ENCODE assay signal across 8 mouse cellular contexts in the genomic region with DNA sequence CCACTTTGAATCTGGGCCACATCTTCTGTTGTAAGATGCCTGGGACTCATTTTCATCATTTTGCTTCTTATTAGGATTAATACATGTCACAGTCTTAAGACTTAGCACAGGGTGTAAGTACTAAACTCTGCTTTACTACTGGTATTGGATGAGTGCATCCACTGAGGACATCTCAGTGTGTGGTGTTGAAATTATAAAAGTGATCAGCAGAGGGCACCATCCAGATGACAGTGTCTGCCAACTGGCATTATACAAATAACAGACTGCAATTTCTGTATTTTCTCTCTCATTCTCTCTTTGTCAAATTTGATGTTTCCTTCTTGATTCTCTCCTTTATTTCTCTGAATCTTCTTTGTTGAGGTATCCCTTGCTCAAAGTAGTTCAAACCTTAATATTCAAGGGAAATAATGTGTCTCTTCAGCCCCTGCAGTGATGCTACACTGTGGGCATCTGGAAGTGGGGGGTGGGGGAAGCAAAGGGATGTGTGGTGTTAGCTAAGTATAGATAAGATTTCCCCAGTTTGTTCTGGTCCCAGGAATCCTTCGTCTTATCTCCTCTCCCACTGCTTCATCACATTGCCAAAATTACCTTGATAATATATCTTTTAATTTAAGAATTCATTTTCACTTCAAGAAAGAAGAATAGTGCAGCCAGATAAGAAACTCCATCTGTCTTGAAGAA.
DNase-seq lines count a peak whose midpoint lies in the region; ATAC-seq and TF ChIP-seq lines count a peak whose summit lies in the region.

No protein-coding gene starts in this region.

- whole genome bisulfite sequencing in intestine, postnatal 0 days: 8% methylated on average over 1 of the region's 1 CpGs
- WGBS in intestine, embryonic 15.5 days: 33% methylated on average over 1 of the region's 1 CpGs
- WGBS in liver, embryonic 11.5 days: 5% methylated on average over 1 of the region's 1 CpGs
- WGBS in stomach, postnatal 0 days: 14% methylated on average over 1 of the region's 1 CpGs

- no peak overlapping the region for H3K9ac ChIP-seq in intestine, postnatal 0 days (ENCODE audit: low read depth, low read length)
- H3K9ac ChIP-seq in intestine, embryonic 15.5 days: no peak overlapping the region
- H3K9ac ChIP-seq in liver, embryonic 11.5 days (ENCODE audit: low read depth, low read length): no peak overlapping the region
- no peak overlapping the region for H3K9ac ChIP-seq in stomach, postnatal 0 days (ENCODE audit: low read length)

- TF ChIP-seq EP300 in stomach, postnatal 0 days (optimal IDR thresholded peaks at IDR 0.05): no peak

- H3K36me3 ChIP-seq in intestine, postnatal 0 days (ENCODE audit: control insufficient read depth, insufficient read depth): no peaks in the 10 kb centered on the region
- H3K36me3 ChIP-seq in intestine, embryonic 15.5 days: no peaks in the 10 kb centered on the region
- H3K36me3 ChIP-seq in G1E (replicated peaks): no peaks in the 10 kb centered on the region
- no peaks in the 10 kb centered on the region for H3K36me3 ChIP-seq in liver, embryonic 11.5 days (ENCODE audit: control insufficient read depth, insufficient read depth, low read length)
- H3K36me3 ChIP-seq in stomach, postnatal 0 days (ENCODE audit: control insufficient read depth, insufficient read depth, low read length): no peaks in the 10 kb centered on the region

- no peak overlapping the region for H3K27ac ChIP-seq in intestine, postnatal 0 days (ENCODE audit: low read depth, low read length)
- H3K27ac ChIP-seq in intestine, embryonic 15.5 days: no peak overlapping the region
- H3K27ac ChIP-seq in liver, embryonic 11.5 days (ENCODE audit: low read depth, low read length): no peak overlapping the region
- H3K27ac ChIP-seq in stomach, postnatal 0 days (replicated peaks): no peak overlapping the region

- no peaks in the 10 kb centered on the region for H3K4me1 ChIP-seq in intestine, postnatal 0 days (replicated peaks; ENCODE audit: control insufficient read depth, insufficient read depth, low read length)
- no peaks in the 10 kb centered on the region for H3K4me1 ChIP-seq in intestine, embryonic 15.5 days (replicated peaks)
- peaks cover 22% of the 10 kb centered on the region for H3K4me1 ChIP-seq in G1E (ENCODE audit: insufficient read depth, low read depth, low read length)
- H3K4me1 ChIP-seq in liver, embryonic 11.5 days (replicated peaks; ENCODE audit: control insufficient read depth, insufficient read depth, low read length): no peaks in the 10 kb centered on the region
- H3K4me1 ChIP-seq in stomach, postnatal 0 days (replicated peaks; ENCODE audit: control insufficient read depth, insufficient read depth): no peaks in the 10 kb centered on the region

- H3K4me2 ChIP-seq in intestine, postnatal 0 days (replicated peaks; ENCODE audit: low read depth): no peak overlapping the region
- no peak overlapping the region for H3K4me2 ChIP-seq in intestine, embryonic 15.5 days (replicated peaks)
- no peak overlapping the region for H3K4me2 ChIP-seq in liver, embryonic 11.5 days
- no peak overlapping the region for H3K4me2 ChIP-seq in stomach, postnatal 0 days (replicated peaks; ENCODE audit: low read depth)

- peak; percentile 51 for DNase-seq in 416B (ENCODE audit: low read depth)
- peak; percentile 11 for DNase-seq in G1E (ENCODE audit: low spot score)
- peak; percentile 62 for DNase-seq in embryo, embryonic 10.5 days (ENCODE audit: low spot score)
- DNase-seq in liver, embryonic 11.5 days (ENCODE audit: low spot score): no peak
- no peak for DNase-seq in stomach, postnatal 0 days (ENCODE audit: low spot score)
- DNase-seq in MN1 (ENCODE audit: low spot score): no peak

- no peaks in the 10 kb centered on the region for H3K27me3 ChIP-seq in intestine, postnatal 0 days (replicated peaks; ENCODE audit: control insufficient read depth, insufficient read depth, low read length)
- H3K27me3 ChIP-seq in intestine, embryonic 15.5 days (replicated peaks): no peaks in the 10 kb centered on the region
- H3K27me3 ChIP-seq in G1E (ENCODE audit: insufficient read depth, low read length): no peaks in the 10 kb centered on the region
- no peaks in the 10 kb centered on the region for H3K27me3 ChIP-seq in liver, embryonic 11.5 days (replicated peaks; ENCODE audit: control insufficient read depth, insufficient read depth, low read length)
- H3K27me3 ChIP-seq in stomach, postnatal 0 days (ENCODE audit: control insufficient read depth, insufficient read depth, low read length): no peaks in the 10 kb centered on the region

- peak; percentile 72 for TF ChIP-seq CTCF in intestine, postnatal 0 days (IDR thresholded peaks at IDR 0.05; ENCODE audit: low read depth)
- TF ChIP-seq CTCF in G1E (IDR thresholded peaks at IDR 0.05; ENCODE audit: low read depth, low read length): no peak
- peak; percentile 73 for TF ChIP-seq CTCF in stomach, postnatal 0 days (IDR thresholded peaks at IDR 0.05; ENCODE audit: low read depth)

- no peak for ATAC-seq in intestine, postnatal 0 days
- no peak for ATAC-seq in intestine, embryonic 15.5 days
- ATAC-seq in G1E (ENCODE audit: extremely low read depth, insufficient number of reproducible peaks, low FRiP score, poor library complexity, severe bottlenecking): peak; percentile 77
- ATAC-seq in liver, embryonic 11.5 days (replicated peaks; ENCODE audit: low FRiP score): 0 out of 2 replicates have a peak, but pooled peaks have one; percentile 44
- ATAC-seq in stomach, postnatal 0 days (ENCODE audit: low FRiP score, low TSS enrichment): no peak

- no peak overlapping the region for H3K4me3 ChIP-seq in intestine, postnatal 0 days (ENCODE audit: low read depth, low read length)
- H3K4me3 ChIP-seq in intestine, embryonic 15.5 days (replicated peaks): no peak overlapping the region
- no peak overlapping the region for H3K4me3 ChIP-seq in G1E (ENCODE audit: low read depth, low read length)
- H3K4me3 ChIP-seq in liver, embryonic 11.5 days (ENCODE audit: low read depth, low read length): no peak overlapping the region
- no peak overlapping the region for H3K4me3 ChIP-seq in stomach, postnatal 0 days (ENCODE audit: low read depth, low read length)

- H3K9me3 ChIP-seq in intestine, postnatal 0 days (ENCODE audit: control insufficient read depth): no peaks in the 10 kb centered on the region
- H3K9me3 ChIP-seq in intestine, embryonic 15.5 days: no peaks in the 10 kb centered on the region
- no peaks in the 10 kb centered on the region for H3K9me3 ChIP-seq in G1E (replicated peaks)
- no peaks in the 10 kb centered on the region for H3K9me3 ChIP-seq in liver, embryonic 11.5 days (ENCODE audit: control insufficient read depth, low read length)
- H3K9me3 ChIP-seq in stomach, postnatal 0 days (ENCODE audit: control insufficient read depth, low read length): no peaks in the 10 kb centered on the region

Comparison
In these comparisons a context has a peak if more than half of its experiments do, and no peak if none do; other contexts are left out.
1. ATAC-seq: peak in G1E (single experiment) and liver, embryonic 11.5 days (single experiment); none in intestine, postnatal 0 days (single experiment), intestine, embryonic 15.5 days (single experiment) and stomach, postnatal 0 days (single experiment).
2. DNase-seq: peak in 416B (single experiment), G1E (single experiment) and embryo, embryonic 10.5 days (single experiment); none in liver, embryonic 11.5 days (single experiment), stomach, postnatal 0 days (single experiment) and MN1 (single experiment).